Mouse (Mus musculus) urinary bladder, postnatal 10 days (tissue): ENCODE measurements around the gene Tmprss12.
"Not testable (repeated sequence)": the region's sequence is repeated elsewhere in the genome, so short reads cannot be mapped to it uniquely, and the experiment has no call there.

Experiments
- DNase-seq: peaks from one replicate; pipeline ENCODE4 v3.0.0; 2022; ENCODE audit warnings: low spot score

Tmprss12 gene

GRCm38 (mm10) chr15:100280626-100281025 is at the start of gene Tmprss12:
TSS of gene Tmprss12 (plus strand) at chr15:100280837.
- no peak for DNase-seq

- no peak for DNase-seq
Observed at GRCm38 (mm10) chr15:100231616-100232525, 48.8 kb upstream of the Tmprss12 start.

GRCm38 (mm10) chr15:100235208-100235965 is 45.2 kb upstream of the Tmprss12 start:
- DNase-seq = no peak

- no peak for DNase-seq
Observed at GRCm38 (mm10) chr15:100236952-100237351, 43.7 kb upstream of the Tmprss12 start.

- no peak for DNase-seq
Observed at GRCm38 (mm10) chr15:100241780-100242179, 38.9 kb upstream of the Tmprss12 start.

GRCm38 (mm10) chr15:100245951-100246350 is 34.7 kb upstream of the Tmprss12 start:
- DNase-seq = no peak

- no peak for DNase-seq
Observed at GRCm38 (mm10) chr15:100247296-100247695, 33.3 kb upstream of the Tmprss12 start.

- DNase-seq = no peak
Observed at GRCm38 (mm10) chr15:100248665-100249433, 31.8 kb upstream of the Tmprss12 start.

- DNase-seq = no peak
Observed at GRCm38 (mm10) chr15:100251153-100251780, 29.4 kb upstream of the Tmprss12 start.

GRCm38 (mm10) chr15:100256386-100256785 is 24.3 kb upstream of the Tmprss12 start:
- no peak for DNase-seq

- no peak for DNase-seq
Observed at GRCm38 (mm10) chr15:100257305-100257704, 23.3 kb upstream of the Tmprss12 start.

GRCm38 (mm10) chr15:100258646-100259425 is 21.8 kb upstream of the Tmprss12 start:
- no peak for DNase-seq

- not testable (repeated sequence) for DNase-seq
Observed at GRCm38 (mm10) chr15:100260351-100260750, 20.3 kb upstream of the Tmprss12 start.

- no peak for DNase-seq
Observed at GRCm38 (mm10) chr15:100263246-100263905, 17.3 kb upstream of the Tmprss12 start.

- no peak for DNase-seq
Observed at GRCm38 (mm10) chr15:100265586-100266325, 14.9 kb upstream of the Tmprss12 start.

- DNase-seq = no peak
Observed at GRCm38 (mm10) chr15:100268916-100269315, 11.7 kb upstream of the Tmprss12 start.

- DNase-seq = no peak
Observed at GRCm38 (mm10) chr15:100269776-100270175, 10.9 kb upstream of the Tmprss12 start.

GRCm38 (mm10) chr15:100270609-100271008 is 10.0 kb upstream of the Tmprss12 start:
- DNase-seq = not testable (repeated sequence)

- DNase-seq = no peak
Observed at GRCm38 (mm10) chr15:100271411-100271810, 9.2 kb upstream of the Tmprss12 start.
